Mouse (Mus musculus) cerebellum, adult 11-12 months (tissue): Measurements from ENCODE around the gene Kdm5a.

Source experiments
- DNase-seq: peaks from one replicate; pipeline ENCODE4 v3.0.0; 2022

The Kdm5a gene

GRCm38 (mm10) chr6:120443363-120444355 lies 79.7 kb downstream of the Kdm5a start:
- no peak for DNase-seq

GRCm38 (mm10) chr6:120450208-120450607 lies 86.3 kb downstream of the Kdm5a start:
- no peak for DNase-seq

- DNase-seq, result no peak
Observed at GRCm38 (mm10) chr6:120452384-120453102, 88.6 kb downstream of the Kdm5a start.

GRCm38 (mm10) chr6:120453103-120453445 lies 89.2 kb downstream of the Kdm5a start:
- DNase-seq, result no peak

- no peak for DNase-seq
Observed at GRCm38 (mm10) chr6:120453556-120453955, 89.6 kb downstream of the Kdm5a start.

- DNase-seq, result no peak
Observed at GRCm38 (mm10) chr6:120454627-120455077, 90.7 kb downstream of the Kdm5a start.

- no peak for DNase-seq
Observed at GRCm38 (mm10) chr6:120457074-120457473, 93.2 kb downstream of the Kdm5a start.

- DNase-seq, result no peak
Observed at GRCm38 (mm10) chr6:120457751-120458150, 93.8 kb downstream of the Kdm5a start.

GRCm38 (mm10) chr6:120461217-120461616 lies 97.3 kb downstream of the Kdm5a start:
- DNase-seq, result no peak

GRCm38 (mm10) chr6:120462251-120462650 lies 98.3 kb downstream of the Kdm5a start:
- DNase-seq, result no peak

GRCm38 (mm10) chr6:120463086-120463871 lies 99.4 kb downstream of the Kdm5a start, which contains the start of gene Il17ra:
TSS of gene Il17ra (plus strand) at chr6:120463247.
- no peak for DNase-seq

- DNase-seq, result no peak
Observed at GRCm38 (mm10) chr6:120463884-120464283, 100.0 kb downstream of the Kdm5a start.

GRCm38 (mm10) chr6:120464406-120464939 lies 100.5 kb downstream of the Kdm5a start:
- DNase-seq, result no peak

- no peak for DNase-seq
Observed at GRCm38 (mm10) chr6:120465393-120465792, 101.5 kb downstream of the Kdm5a start.

- DNase-seq, result no peak
Observed at GRCm38 (mm10) chr6:120466609-120467329, 102.8 kb downstream of the Kdm5a start.

GRCm38 (mm10) chr6:120468259-120468658 lies 104.3 kb downstream of the Kdm5a start:
- DNase-seq, result no peak

GRCm38 (mm10) chr6:120469268-120469667 lies 105.3 kb downstream of the Kdm5a start:
- DNase-seq, result no peak

GRCm38 (mm10) chr6:120469770-120470169 lies 105.8 kb downstream of the Kdm5a start:
- no peak for DNase-seq

GRCm38 (mm10) chr6:120470666-120471065 lies 106.7 kb downstream of the Kdm5a start:
- DNase-seq, result no peak

- no peak for DNase-seq
Observed at GRCm38 (mm10) chr6:120471991-120472441, 108.1 kb downstream of the Kdm5a start.

- DNase-seq, result no peak
Observed at GRCm38 (mm10) chr6:120472455-120473140, 108.7 kb downstream of the Kdm5a start.
